Mouse (Mus musculus) heart, embryonic 12.5 days (tissue): Measurements from ENCODE around the gene Gm11042. TPM values are rescaled to one million over a fixed set of nuclear protein-coding genes. Genes with fewer than 3 reads are reported as not detected.

Experiments
- ATAC-seq: fragments of 200-750 bp; cut with Nextera tagmentation; 2 replicates; pipeline ENCODE4 v1.8.0; 2017; ENCODE audit warnings: moderate TSS enrichment, moderate library complexity; ENCODE audit not compliant: insufficient number of reproducible peaks, low FRiP score
- H3K27ac ChIP-seq: fragments of 300-500 bp; sonication (generic); 2 replicates; pipeline ENCODE4 v1.5.1; 2016; ENCODE audit warnings: mild to moderate bottlenecking, moderate library complexity; ENCODE audit not compliant: poor library complexity, severe bottlenecking
- H3K27me3 ChIP-seq: fragments of 300-500 bp; sonication (generic); replicated peaks from 2 replicates; pipeline ENCODE4 v1.6.1; 2016; ENCODE audit warnings: mild to moderate bottlenecking, moderate library complexity
- H3K36me3 ChIP-seq: fragments of 300-500 bp; sonication (generic); 2 replicates; pipeline ENCODE4 v1.6.1; 2016; ENCODE audit warnings: mild to moderate bottlenecking, moderate library complexity
- H3K4me1 ChIP-seq: fragments of 300-500 bp; sonication (generic); replicated peaks from 2 replicates; pipeline ENCODE4 v1.6.1; 2016; ENCODE audit warnings: mild to moderate bottlenecking
- H3K4me2 ChIP-seq: fragments of 300-500 bp; sonication (generic); 2 replicates; pipeline ENCODE4 v1.6.1; 2016; ENCODE audit warnings: mild to moderate bottlenecking, moderate library complexity
- H3K4me3 ChIP-seq: fragments of 300-500 bp; sonication (generic); 2 replicates; pipeline ENCODE4 v1.5.1; 2016; ENCODE audit warnings: mild to moderate bottlenecking
- H3K9ac ChIP-seq: fragments of 300-500 bp; sonication (generic); 2 replicates; pipeline ENCODE4 v1.6.1; 2016; ENCODE audit warnings: mild to moderate bottlenecking, moderate library complexity
- H3K9me3 ChIP-seq: fragments of 300-500 bp; sonication (generic); replicated peaks from 2 replicates; pipeline ENCODE4 v1.6.1; 2016; ENCODE audit warnings: mild to moderate bottlenecking, moderate library complexity
- WGBS: fragments of 180-500 bp; shearing (Covaris S2); methylation state at CpG from one replicate; pipeline ENCODE4 v1.1.7; 2016; 5-methylcytosine and 5-hydroxymethylcytosine counted together
- polyA plus RNA-seq: library from polyadenylated mRNA; unstranded; fragments of >200 nt; fragmentation: Nextera tagmentation; extraction: Ambion mirVana; gene quantifications from 2 replicates; pipeline ENCODE4 v1.2.1, GENCODE M21; 2016

Gm11042 gene
- polyA plus RNA-seq, 1 experiment from 2014 or later = not detected

DNA sequence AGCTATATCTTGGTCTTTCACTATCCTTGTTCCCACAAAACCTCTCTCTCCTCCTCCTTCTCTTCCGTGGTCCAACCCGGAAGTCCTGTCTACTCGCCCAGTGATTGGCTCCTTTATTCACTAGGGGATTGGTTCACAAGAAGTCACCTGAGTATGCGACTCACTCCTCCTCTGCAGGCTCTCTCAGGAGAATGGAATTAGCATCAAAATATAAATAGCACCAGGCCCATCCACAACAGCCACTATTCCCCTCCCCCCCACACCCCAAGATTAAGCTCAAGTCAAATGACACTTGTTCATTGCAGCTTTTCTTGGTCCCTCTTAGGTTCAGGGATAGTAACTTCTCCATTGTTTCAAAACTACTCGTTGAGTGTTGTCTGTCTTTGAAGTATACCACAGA lies 5.8 kb upstream of the Gm11042 start:
- Histone ChIP-seq H3K36me3 (no peaks in the 10 kb centered on the region), H3K9me3 (no peaks in the 10 kb centered on the region; the same call in 1 of the 2 replicates), H3K9ac (no peak overlapping the region), H3K27ac (no peak overlapping the region), H3K4me1 (no peaks in the 10 kb centered on the region), H3K4me3 (no peak overlapping the region), H3K27me3 (no peaks in the 10 kb centered on the region), H3K4me2 (no peak overlapping the region)
- no peak for ATAC-seq
- 68% methylated on average over 5 of the region's 5 CpGs for WGBS

DNA sequence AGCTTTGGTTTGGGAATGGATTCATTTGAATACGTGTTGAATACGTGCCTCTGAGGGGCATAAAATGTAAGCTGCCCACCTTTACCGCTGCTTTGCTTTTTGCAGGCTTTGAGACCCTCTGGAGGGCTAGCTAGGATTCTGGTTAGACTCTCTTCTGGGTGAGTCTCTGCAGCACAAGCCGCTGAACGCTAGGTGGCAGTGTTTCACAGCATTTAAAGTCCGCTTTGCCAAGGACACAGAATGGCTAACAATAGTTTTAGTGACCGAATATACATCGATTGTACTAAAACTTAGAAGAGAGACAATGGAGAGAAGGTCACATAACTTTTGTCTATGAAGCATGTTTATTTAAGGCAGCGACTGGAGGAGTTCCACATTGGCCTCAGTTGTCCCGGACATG lies 4.1 kb upstream of the Gm11042 start:
- no peaks in the 10 kb centered on the region for H3K27me3 ChIP-seq
- H3K4me1 ChIP-seq = peaks cover 4% of the 10 kb centered on the region; the same call in 1 of the 2 replicates
- H3K4me3 ChIP-seq = no peak overlapping the region
- H3K36me3 ChIP-seq = no peaks in the 10 kb centered on the region
- H3K9ac ChIP-seq = no peak overlapping the region
- no peaks in the 10 kb centered on the region; the same call in 1 of the 2 replicates for H3K9me3 ChIP-seq
- 19% methylated on average over 10 of the region's 10 CpGs for WGBS
- H3K27ac ChIP-seq = no peak overlapping the region
- no peak overlapping the region; the same call in 1 of the 2 replicates for H3K4me2 ChIP-seq
- no peak for ATAC-seq

DNA sequence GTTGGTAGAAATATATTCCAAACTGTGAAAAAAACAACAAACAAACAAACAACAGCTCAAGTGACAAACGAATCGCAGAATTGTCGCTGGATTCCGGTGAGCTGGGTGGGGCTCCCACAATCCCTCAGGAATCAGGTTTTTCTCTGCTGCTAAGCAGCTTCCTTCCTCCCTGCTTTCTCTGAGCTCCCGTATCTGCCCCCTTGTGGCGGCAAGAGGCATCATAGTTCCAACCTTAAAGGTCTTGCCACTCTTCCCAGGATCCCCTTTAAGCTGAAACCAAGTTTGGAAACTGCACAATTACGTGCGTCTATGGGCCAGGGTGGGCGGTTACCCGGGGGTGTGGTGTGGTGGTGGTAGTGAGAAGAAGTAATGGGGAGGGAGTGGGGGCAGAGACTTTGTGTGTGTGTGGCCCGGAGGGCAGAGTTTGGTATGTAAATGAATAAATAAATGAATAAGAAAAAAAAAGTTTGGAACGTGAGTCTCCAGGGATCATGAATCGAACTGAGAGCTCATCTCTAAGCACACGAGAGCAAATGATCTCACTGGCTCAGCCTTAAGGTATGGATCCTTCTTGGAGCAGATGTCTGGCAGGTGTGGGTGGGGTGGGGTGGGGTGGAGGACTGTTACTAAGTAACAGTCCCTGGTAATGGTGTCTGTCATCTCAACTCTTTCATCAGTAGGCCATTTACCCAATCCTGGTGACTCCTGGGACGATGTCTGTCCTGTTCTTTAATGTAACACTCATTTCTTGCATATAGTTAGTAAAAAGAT lies 980 bp upstream of the Gm11042 start:
- Histone ChIP-seq H3K9me3 (no peaks in the 10 kb centered on the region), H3K9ac (peak overlapping the region; percentile 66), H3K4me1 (peaks cover 4% of the 10 kb centered on the region; the same call in 1 of the 2 replicates), H3K27ac (no peak overlapping the region), H3K27me3 (no peaks in the 10 kb centered on the region), H3K36me3 (no peaks in the 10 kb centered on the region), H3K4me2 (peak overlapping the region; percentile 84), H3K4me3 (peak overlapping the region; percentile 56)
- WGBS = 15% methylated on average over 15 of the region's 15 CpGs
- ATAC-seq = peak; percentile 81

DNA sequence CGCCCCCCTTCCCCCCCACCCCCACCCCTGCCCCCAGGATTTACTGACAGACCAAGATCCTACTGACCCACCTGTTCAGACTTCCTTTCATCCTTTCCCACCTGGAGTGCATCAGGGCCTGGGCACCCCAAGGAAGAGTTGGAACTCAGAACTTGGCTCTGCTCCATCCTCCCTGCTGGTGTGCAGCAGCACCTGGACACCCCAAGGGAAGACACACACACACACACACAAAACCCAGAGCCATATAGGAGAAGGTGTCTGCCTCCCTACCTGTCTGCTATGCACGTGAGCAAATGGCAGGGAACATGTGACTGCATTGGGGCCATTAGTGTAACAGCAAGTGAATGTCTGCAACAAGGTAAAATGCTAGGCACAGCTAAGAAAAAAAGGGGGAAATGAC lies 973 bp downstream of the Gm11042 start:
- Histone ChIP-seq H3K9me3 (no peaks in the 10 kb centered on the region), H3K4me1 (peaks cover 4% of the 10 kb centered on the region; the same call in 1 of the 2 replicates), H3K4me2 (no peak overlapping the region), H3K27ac (no peak overlapping the region), H3K36me3 (no peaks in the 10 kb centered on the region), H3K4me3 (no peak overlapping the region), H3K27me3 (no peaks in the 10 kb centered on the region), H3K9ac (no peak overlapping the region)
- no peak for ATAC-seq
- 48% methylated on average over 1 of the region's 2 CpGs for WGBS

DNA sequence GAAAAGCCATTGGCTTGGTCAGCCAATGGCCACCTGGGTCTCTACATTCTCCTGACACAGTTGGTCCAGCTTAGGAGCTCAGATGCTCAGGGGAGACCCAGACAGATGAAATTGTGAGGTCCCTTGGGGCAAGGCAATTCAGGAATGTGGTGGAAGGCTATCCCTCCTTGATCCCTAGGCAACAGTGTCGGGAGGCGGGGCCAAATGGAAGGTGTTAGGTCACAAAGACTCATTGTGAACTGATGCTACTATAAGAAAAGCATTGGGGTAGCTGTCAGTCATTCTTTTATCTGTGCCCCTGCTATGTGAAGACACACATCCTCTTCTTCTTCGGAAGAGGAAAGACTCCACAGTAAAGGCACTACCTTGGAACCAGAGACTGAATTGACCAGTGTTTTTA lies 3.6 kb downstream of the Gm11042 start:
- 74% methylated on average over 3 of the region's 3 CpGs for WGBS
- Histone ChIP-seq H3K4me3 (no peak overlapping the region), H3K4me2 (no peak overlapping the region), H3K4me1 (peaks cover 4% of the 10 kb centered on the region; the same call in 1 of the 2 replicates), H3K27me3 (no peaks in the 10 kb centered on the region), H3K9me3 (no peaks in the 10 kb centered on the region), H3K36me3 (no peaks in the 10 kb centered on the region), H3K27ac (no peak overlapping the region), H3K9ac (no peak overlapping the region)
- no peak for ATAC-seq

DNA sequence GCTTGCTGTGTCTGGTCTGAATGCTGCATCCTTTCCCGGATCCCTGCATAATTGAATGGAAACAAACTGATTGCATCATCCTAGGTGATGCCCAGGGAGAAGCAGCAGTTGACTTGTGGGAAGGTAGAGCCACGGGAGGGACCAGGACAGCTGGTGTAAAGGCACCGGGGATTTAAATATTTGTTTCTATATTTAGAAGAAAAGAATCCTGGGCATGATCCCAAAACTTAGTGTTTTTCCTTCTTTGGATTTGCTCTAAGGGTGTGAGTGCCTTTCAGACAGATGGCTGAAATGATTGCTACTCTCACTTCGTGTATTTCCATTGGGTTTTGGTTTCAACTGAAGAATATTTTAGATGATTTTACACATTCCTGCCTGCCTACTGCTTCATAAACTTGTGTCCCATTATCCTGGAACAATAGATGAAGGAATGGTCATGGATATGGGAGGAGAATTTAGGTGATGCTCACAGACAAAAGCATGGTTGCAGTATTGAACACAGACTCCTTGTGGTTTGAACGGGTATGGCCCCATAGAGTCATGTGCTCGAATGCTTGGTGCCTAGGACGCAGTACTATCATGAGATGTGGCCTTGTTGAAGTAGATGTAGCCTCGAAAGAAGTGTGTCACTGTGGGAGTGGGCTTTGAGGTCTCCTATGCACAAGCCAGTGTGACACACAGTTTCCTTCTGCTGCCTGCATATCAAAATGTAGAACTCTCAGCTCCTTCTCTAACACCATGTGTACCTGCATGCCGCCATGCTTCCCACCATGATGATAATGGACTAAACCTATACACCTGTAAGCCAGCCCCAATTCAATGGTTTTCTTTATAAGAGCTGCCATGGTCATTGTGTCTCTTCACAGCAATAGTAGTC lies 12.5 kb downstream of the Gm11042 start:
- Histone ChIP-seq H3K27ac (no peak overlapping the region), H3K4me1 (no peaks in the 10 kb centered on the region), H3K4me3 (no peak overlapping the region), H3K4me2 (no peak overlapping the region), H3K9me3 (no peaks in the 10 kb centered on the region), H3K27me3 (no peaks in the 10 kb centered on the region), H3K9ac (no peak overlapping the region), H3K36me3 (no peaks in the 10 kb centered on the region)
- WGBS = 72% methylated on average over 9 of the region's 9 CpGs
- ATAC-seq = no peak

DNA sequence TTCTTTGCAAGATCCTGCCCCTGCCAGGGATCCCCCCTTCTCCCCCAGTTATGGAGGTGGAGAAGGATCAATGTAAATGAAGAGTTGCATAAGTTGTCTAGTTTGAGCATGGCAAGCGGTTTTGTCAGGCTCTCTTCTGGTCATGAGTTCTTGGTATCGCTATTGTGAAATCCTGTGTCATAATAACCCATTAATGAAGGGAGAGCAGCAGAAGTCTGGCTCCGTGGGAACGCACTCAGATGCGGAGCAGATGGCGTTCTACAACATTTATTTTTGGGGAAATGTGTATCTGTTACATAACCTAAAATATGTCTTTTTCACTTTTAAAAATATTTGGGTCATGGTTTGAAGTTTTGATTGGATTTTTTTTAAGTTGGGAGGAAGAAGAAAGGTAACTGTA lies 14.6 kb downstream of the Gm11042 start:
- Histone ChIP-seq H3K36me3 (no peaks in the 10 kb centered on the region), H3K9ac (no peak overlapping the region), H3K27me3 (no peaks in the 10 kb centered on the region), H3K9me3 (no peaks in the 10 kb centered on the region), H3K4me1 (no peaks in the 10 kb centered on the region), H3K4me2 (no peak overlapping the region), H3K4me3 (no peak overlapping the region), H3K27ac (no peak overlapping the region)
- 87% methylated on average over 6 of the region's 6 CpGs for WGBS
- ATAC-seq = no peak

DNA sequence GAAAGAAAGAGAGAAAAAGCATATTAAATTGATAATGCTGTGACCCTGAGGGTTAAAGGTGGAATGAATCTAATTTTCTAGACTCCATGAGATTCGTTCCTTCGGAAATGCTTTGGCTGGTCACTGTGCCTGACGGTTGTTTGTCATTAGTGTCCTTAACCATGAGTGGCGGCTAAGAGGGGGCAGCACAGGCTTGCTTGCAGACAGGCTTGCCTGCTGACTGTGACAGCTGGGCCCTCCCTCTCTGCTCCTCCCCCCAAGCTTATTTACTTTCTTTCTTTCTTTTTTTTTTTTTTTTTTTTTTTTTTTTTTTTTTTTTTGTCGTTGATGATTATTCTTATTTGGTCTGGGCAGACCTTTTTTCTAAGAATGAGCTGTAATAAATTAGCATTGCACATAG lies 19.8 kb downstream of the Gm11042 start:
- no peak overlapping the region for H3K9ac ChIP-seq
- ATAC-seq = no peak
- H3K9me3 ChIP-seq = no peaks in the 10 kb centered on the region
- H3K27me3 ChIP-seq = 0 out of 2 replicates have a peak, but pooled peaks cover 7% of the 10 kb centered on the region
- H3K4me2 ChIP-seq = no peak overlapping the region
- H3K4me1 ChIP-seq = no peaks in the 10 kb centered on the region
- 38% methylated on average over 5 of the region's 5 CpGs for WGBS
- no peak overlapping the region for H3K4me3 ChIP-seq
- no peak overlapping the region for H3K27ac ChIP-seq
- no peaks in the 10 kb centered on the region for H3K36me3 ChIP-seq

DNA sequence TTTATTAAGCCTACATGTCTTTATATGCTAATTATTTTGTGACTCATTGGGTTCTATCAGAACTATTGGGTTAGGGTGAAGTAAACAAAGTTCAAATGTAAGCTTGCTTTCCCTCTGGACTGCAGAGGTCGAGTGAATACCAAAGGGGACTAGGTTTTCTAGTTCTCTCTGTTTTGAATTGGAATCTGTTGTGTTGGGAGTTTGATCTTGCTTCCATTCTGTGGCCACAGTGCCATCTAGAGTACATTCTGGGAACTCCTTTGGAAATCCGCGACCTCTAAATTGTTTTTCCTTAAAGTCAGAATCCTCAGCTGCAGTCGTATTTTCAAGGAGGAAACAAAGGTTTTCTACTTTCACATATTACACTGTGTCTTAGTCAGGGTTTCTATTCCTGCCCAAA lies 22.6 kb downstream of the Gm11042 start:
- ATAC-seq = no peak
- H3K4me2 ChIP-seq = no peak overlapping the region
- no peak overlapping the region for H3K9ac ChIP-seq
- no peaks in the 10 kb centered on the region for H3K4me1 ChIP-seq
- WGBS = 6% methylated on average over 4 of the region's 4 CpGs
- no peaks in the 10 kb centered on the region for H3K9me3 ChIP-seq
- H3K4me3 ChIP-seq = no peak overlapping the region
- no peak overlapping the region for H3K27ac ChIP-seq
- H3K36me3 ChIP-seq = no peaks in the 10 kb centered on the region
- 0 out of 2 replicates have a peak, but pooled peaks cover 7% of the 10 kb centered on the region for H3K27me3 ChIP-seq

DNA sequence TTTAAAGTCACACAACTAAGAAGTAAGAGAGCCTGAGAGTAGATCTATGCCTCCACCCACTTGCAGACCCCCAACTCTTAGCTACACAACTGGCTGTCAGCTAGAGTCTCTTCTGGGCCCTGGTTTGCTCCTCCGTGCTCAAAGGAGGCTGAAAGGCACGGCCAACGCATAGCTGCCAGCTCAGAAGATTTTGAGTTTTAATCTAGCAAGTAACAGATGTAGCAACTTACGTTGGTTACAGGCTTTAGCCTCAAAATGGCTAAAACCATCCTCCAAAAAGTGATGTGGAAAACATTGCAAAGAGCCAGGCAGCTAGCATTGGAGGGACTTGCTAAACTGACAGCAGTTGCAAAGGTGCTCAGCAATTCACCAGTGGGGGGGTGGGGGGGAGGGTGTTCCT lies 25.2 kb downstream of the Gm11042 start:
- Histone ChIP-seq H3K27ac (no peak overlapping the region), H3K4me1 (no peaks in the 10 kb centered on the region), H3K9me3 (no peaks in the 10 kb centered on the region), H3K4me2 (no peak overlapping the region), H3K36me3 (no peaks in the 10 kb centered on the region), H3K27me3 (peaks cover 12% of the 10 kb centered on the region), H3K4me3 (no peak overlapping the region), H3K9ac (no peak overlapping the region)
- 69% methylated on average over 4 of the region's 4 CpGs for WGBS
- no peak for ATAC-seq

DNA sequence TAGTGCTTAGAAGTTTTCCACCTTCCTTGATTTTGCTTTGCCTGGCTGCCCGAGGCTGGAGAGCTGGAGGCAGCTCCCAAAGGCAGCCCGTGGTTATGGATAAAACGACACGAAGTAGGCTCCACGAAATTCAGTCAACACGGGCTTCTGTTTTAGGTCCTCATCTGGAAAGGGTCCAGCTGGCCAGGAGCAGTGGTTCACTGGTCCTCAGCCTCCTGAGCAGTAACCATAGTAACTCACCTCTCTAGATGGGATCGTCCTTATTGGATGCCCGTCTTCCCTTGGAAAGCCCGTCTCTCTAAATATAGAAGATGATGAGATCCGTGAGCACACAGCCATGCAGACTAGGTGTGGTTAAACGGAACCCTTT lies 31.5 kb downstream of the Gm11042 start:
- H3K9me3 ChIP-seq = 0 out of 2 replicates have a peak, but pooled peaks cover 3% of the 10 kb centered on the region
- H3K4me2 ChIP-seq = peak overlapping the region; percentile 90
- WGBS = 5% methylated on average over 11 of the region's 11 CpGs
- peaks cover 28% of the 10 kb centered on the region for H3K27me3 ChIP-seq
- H3K4me1 ChIP-seq = peaks cover 5% of the 10 kb centered on the region; the same call in 1 of the 2 replicates
- no peak overlapping the region for H3K27ac ChIP-seq
- H3K9ac ChIP-seq = 0 out of 2 replicates have a peak overlapping the region, but pooled peaks have one; percentile 37
- peak overlapping the region; percentile 46 for H3K4me3 ChIP-seq
- H3K36me3 ChIP-seq = no peaks in the 10 kb centered on the region
- ATAC-seq = no peak
